Mouse (Mus musculus) E14TG2a.4 (cell line): ENCODE results near the gene Carmil1.

ENCODE experiments used
- CTCF ChIP-seq: conservative IDR thresholded peaks from 2 replicates; pipeline ENCODE4 v1.5.1; 2014; ENCODE audit warnings: low read length
- NANOG ChIP-seq: IDR thresholded peaks from 2 replicates; pipeline ENCODE4 v1.6.1; 2014; ENCODE audit warnings: borderline replicate concordance, low read length, mixed read lengths
- POU5F1 ChIP-seq: IDR thresholded peaks from 2 replicates; pipeline ENCODE4 v1.6.1; 2014; ENCODE audit warnings: low read length, borderline replicate concordance

DNA sequence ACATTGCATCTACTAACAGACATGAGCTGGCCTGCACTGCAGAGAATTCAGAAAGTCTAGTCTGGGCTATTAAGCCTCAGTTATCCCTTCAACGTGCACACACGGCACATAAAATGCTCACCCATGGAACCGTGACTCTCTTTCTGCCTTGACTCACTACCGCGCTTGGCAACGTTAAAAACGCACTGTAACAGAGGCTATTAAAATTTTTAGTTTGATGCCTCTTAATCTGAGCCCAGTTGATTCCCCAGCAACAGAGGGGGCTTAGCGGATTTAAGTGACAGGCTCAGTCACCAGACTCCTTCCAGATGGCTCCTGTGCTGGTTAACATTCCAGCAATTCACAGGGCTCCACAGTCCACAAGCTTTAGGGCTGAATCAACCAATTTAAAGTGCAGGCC, 213.0 kb downstream of the Carmil1 start:
- TF ChIP-seq CTCF (no peak), NANOG (no peak), POU5F1 (no peak)
